Mouse (Mus musculus): ENCODE results near the gene Ern2. TPM values are rescaled to one million over a fixed set of nuclear protein-coding genes. Genes with fewer than 3 reads are reported as not detected.

Ern2 gene
- total and polyA plus RNA-seq, 3 experiments, result not detected

DNA sequence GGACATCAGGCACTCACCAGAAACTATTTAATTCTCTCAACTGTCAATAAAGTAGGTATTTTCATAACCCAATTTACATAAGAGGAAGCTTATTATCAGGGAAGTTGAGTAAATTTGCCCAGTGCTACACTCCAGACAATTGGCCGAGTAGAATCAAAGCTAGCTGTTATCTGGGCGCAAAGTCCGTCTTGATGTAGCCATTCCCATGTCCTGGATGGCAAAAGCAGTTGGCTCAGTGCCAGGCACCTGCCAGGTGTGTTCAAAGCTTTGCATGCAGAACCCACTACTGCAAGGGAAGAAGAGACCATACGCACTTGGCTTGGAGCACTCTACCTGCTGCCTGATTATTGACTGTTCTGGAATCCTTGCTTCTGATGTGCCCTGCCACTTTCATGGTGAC, 33.5 kb downstream of the Ern2 start:
- peaks cover under 1 to 4% of the 10 kb centered on the region in 2 experiments for H3K4me1 ChIP-seq (ENCODE audit: control insufficient read depth in 1 of 2, insufficient read depth in 2 of 2, low read length in 2 of 2)
- TF ChIP-seq MEF2A (IDR thresholded peaks at IDR 0.05; ENCODE audit: extremely low read depth, insufficient replicate concordance, low read depth, low read length, poor library complexity, severe bottlenecking), result no peak
- no peak for TF ChIP-seq EP300 (IDR thresholded peaks at IDR 0.05; ENCODE audit: low read depth in 1 of 2, low read length in 2 of 2)
- no peak for TF ChIP-seq GABPA (IDR thresholded peaks at IDR 0.05; ENCODE audit: low read depth, low read length)
- TF ChIP-seq USF1 (IDR thresholded peaks at IDR 0.05; ENCODE audit: low read depth, low read length), result no peak
- TF ChIP-seq USF2 (IDR thresholded peaks at IDR 0.05; ENCODE audit: borderline replicate concordance in 1 of 2, insufficient read depth in 1 of 2, low read depth in 1 of 2, low read length in 2 of 2), result no peak
- no peak for TF ChIP-seq CHD2 (IDR thresholded peaks at IDR 0.05; ENCODE audit: low read length)
- TF ChIP-seq ETS1 (IDR thresholded peaks at IDR 0.05; ENCODE audit: low read depth, low read length), result no peak
- no peak for TF ChIP-seq BHLHE40 (IDR thresholded peaks at IDR 0.05; ENCODE audit: borderline replicate concordance, low read depth, low read length)
- DNase-seq (ENCODE audit: low read depth, low spot score), result no peak
- H3K4me3 ChIP-seq (ENCODE audit: control insufficient read depth in 1 of 2, insufficient read depth in 1 of 2, low read depth in 2 of 2, low read length in 2 of 2), result no peak overlapping the region
- no peak overlapping the region for H3K9ac ChIP-seq (ENCODE audit: control insufficient read depth, low read depth, low read length, poor library complexity, severe bottlenecking)
- H3K27ac ChIP-seq (ENCODE audit: control insufficient read depth, low read depth, low read length), result no peak overlapping the region
- no peaks in the 10 kb centered on the region for H3K9me3 ChIP-seq (replicated peaks; ENCODE audit: insufficient read depth, low read length)
- H3K79me2 ChIP-seq (ENCODE audit: control insufficient read depth, insufficient read depth, low read length, poor library complexity), result no peaks in the 10 kb centered on the region; the same call in 1 of the 2 replicates
- peaks cover 1 to 4% of the 10 kb centered on the region in 2 experiments; a peak in 3 of 4 replicates for H3K36me3 ChIP-seq (ENCODE audit: control insufficient read depth in 1 of 2, insufficient read depth in 2 of 2, low read length in 2 of 2)
- H3K27me3 ChIP-seq (ENCODE audit: control insufficient read depth in 1 of 2, insufficient read depth in 2 of 2, low read length in 2 of 2), result no peaks in the 10 kb centered on the region

DNA sequence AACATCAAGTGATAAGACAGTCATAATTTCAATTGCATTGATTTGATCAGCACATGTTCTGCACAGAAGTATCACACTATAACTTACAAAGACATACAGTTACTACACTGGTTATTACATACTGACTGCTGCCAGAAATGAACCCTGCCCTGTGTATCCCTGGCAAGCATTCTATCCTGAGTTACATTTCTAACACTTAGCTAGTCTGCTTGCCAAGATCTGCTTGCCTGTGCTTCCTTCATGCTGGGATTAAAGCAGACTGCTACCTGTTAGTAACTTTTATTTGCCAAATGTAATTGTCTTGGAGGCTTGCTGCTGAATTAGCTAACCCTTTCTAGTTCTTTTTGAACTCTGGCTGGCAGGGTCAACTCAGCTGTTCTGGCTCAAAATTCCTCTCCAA, 45.0 kb downstream of the Ern2 start:
- H3K4me1 ChIP-seq (ENCODE audit: control insufficient read depth in 1 of 2, insufficient read depth in 2 of 2, low read length in 2 of 2), result no peaks in the 10 kb centered on the region
- no peaks in the 10 kb centered on the region for H3K9me3 ChIP-seq (replicated peaks; ENCODE audit: insufficient read depth, low read length)
- no peak overlapping the region for H3K9ac ChIP-seq (ENCODE audit: control insufficient read depth, low read depth, low read length, poor library complexity, severe bottlenecking)
- no peaks in the 10 kb centered on the region for H3K27me3 ChIP-seq (ENCODE audit: control insufficient read depth in 1 of 2, insufficient read depth in 2 of 2, low read length in 2 of 2)
- no peak overlapping the region for H3K4me3 ChIP-seq (ENCODE audit: control insufficient read depth in 1 of 2, insufficient read depth in 1 of 2, low read depth in 2 of 2, low read length in 2 of 2)
- peaks cover 0 to 17% of the 10 kb centered on the region in 2 experiments; a peak in 2 of 4 replicates for H3K36me3 ChIP-seq (ENCODE audit: control insufficient read depth in 1 of 2, insufficient read depth in 2 of 2, low read length in 2 of 2)
- H3K79me2 ChIP-seq (ENCODE audit: control insufficient read depth, insufficient read depth, low read length, poor library complexity), result no peaks in the 10 kb centered on the region
- H3K27ac ChIP-seq (ENCODE audit: control insufficient read depth, low read depth, low read length), result no peak overlapping the region
- DNase-seq (ENCODE audit: low read depth, low spot score), result no peak
- TF ChIP-seq POLR2AphosphoS5 (IDR thresholded peaks at IDR 0.05; ENCODE audit: borderline replicate concordance, low read depth, low read length) (no peak), RCOR1 (IDR thresholded peaks at IDR 0.05; ENCODE audit: low read depth, low read length) (no peak), ZNF384 (IDR thresholded peaks at IDR 0.05; ENCODE audit: low read depth, low read length) (no peak), SIN3A (IDR thresholded peaks at IDR 0.05; ENCODE audit: low read length) (no peak), EP300 (IDR thresholded peaks at IDR 0.05; ENCODE audit: low read depth in 1 of 2, low read length in 2 of 2) (no peak), HCFC1 (IDR thresholded peaks at IDR 0.05; ENCODE audit: low read depth, low read length) (no peak)

DNA sequence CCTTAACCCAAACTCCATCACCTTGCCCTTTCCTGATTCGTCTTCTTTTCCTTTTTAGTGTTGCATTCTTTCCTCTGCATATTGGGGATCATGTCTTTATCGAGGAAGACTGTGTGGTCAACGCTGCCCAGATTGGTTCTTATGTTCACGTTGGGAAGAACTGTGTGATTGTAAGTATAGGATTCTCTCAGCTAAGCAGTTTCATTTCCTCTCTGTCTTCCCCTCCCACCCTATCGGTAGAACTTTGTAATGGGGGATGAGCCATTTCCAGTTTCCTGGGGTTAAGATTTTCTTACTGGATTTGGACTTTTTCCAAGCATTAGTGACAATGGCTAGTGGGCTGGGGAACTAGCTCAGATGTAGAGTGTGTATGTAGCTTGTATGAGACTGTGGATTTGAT, 47.8 kb downstream of the Ern2 start:
- peaks cover 2% of the 10 kb centered on the region for H3K79me2 ChIP-seq (ENCODE audit: control insufficient read depth, insufficient read depth, low read length, poor library complexity)
- no peaks in the 10 kb centered on the region for H3K27me3 ChIP-seq (ENCODE audit: control insufficient read depth in 1 of 2, insufficient read depth in 2 of 2, low read length in 2 of 2)
- DNase-seq (ENCODE audit: low read depth, low spot score), result no peak
- H3K4me3 ChIP-seq (ENCODE audit: control insufficient read depth in 1 of 2, insufficient read depth in 1 of 2, low read depth in 2 of 2, low read length in 2 of 2), result no peak overlapping the region
- H3K9ac ChIP-seq (ENCODE audit: control insufficient read depth, low read depth, low read length, poor library complexity, severe bottlenecking), result no peak overlapping the region
- TF ChIP-seq HCFC1 (IDR thresholded peaks at IDR 0.05; ENCODE audit: low read depth, low read length), result no peak
- H3K4me1 ChIP-seq (ENCODE audit: control insufficient read depth in 1 of 2, insufficient read depth in 2 of 2, low read length in 2 of 2), result peaks cover 0 to 4% of the 10 kb centered on the region in 2 experiments; a peak in 1 of 4 replicates
- H3K27ac ChIP-seq (ENCODE audit: control insufficient read depth, low read depth, low read length), result no peak overlapping the region
- peaks cover 5 to 14% of the 10 kb centered on the region in 2 experiments for H3K36me3 ChIP-seq (ENCODE audit: control insufficient read depth in 1 of 2, insufficient read depth in 2 of 2, low read length in 2 of 2)
- H3K9me3 ChIP-seq (replicated peaks; ENCODE audit: insufficient read depth, low read length), result no peaks in the 10 kb centered on the region
